Mouse (Mus musculus) neural tube, embryonic 14.5 days (tissue): ENCODE data around the gene Rabgap1. TPM values are rescaled to one million over a fixed set of nuclear protein-coding genes. Genes with fewer than 3 reads are reported as not detected.

ENCODE experiments used
- ATAC-seq: fragments of 200-750 bp; cut with Nextera tagmentation; 2 replicates; pipeline ENCODE4 v1.8.0; 2017; ENCODE audit warnings: low read depth, mild to moderate bottlenecking, moderate TSS enrichment, moderate library complexity
- H3K27ac ChIP-seq: fragments of 300-500 bp; sonication (generic); 2 replicates; pipeline ENCODE4 v1.5.1; 2014; ENCODE audit warnings: low read depth, mild to moderate bottlenecking, control low read depth, low read length, moderate library complexity, mixed read lengths
- H3K27me3 ChIP-seq: fragments of 300-500 bp; sonication (generic); 2 replicates; pipeline ENCODE4 v1.6.1; 2014; ENCODE audit warnings: low read length; ENCODE audit not compliant: control insufficient read depth, insufficient read depth
- H3K36me3 ChIP-seq: fragments of 300-500 bp; sonication (generic); 2 replicates; pipeline ENCODE4 v1.6.1; 2014; ENCODE audit warnings: low read length, mixed read lengths; ENCODE audit not compliant: control insufficient read depth, insufficient read depth
- H3K4me1 ChIP-seq: fragments of 300-500 bp; sonication (generic); 2 replicates; pipeline ENCODE4 v1.6.1; 2014; ENCODE audit warnings: low read length; ENCODE audit not compliant: control insufficient read depth, insufficient read depth
- H3K4me2 ChIP-seq: fragments of 300-500 bp; sonication (generic); 2 replicates; pipeline ENCODE4 v1.6.1; 2014; ENCODE audit warnings: mild to moderate bottlenecking, low read depth, low read length, control low read depth
- H3K4me3 ChIP-seq: fragments of 300-500 bp; sonication (generic); 2 replicates; pipeline ENCODE4 v1.5.1; 2014; ENCODE audit warnings: low read depth, low read length, control low read depth, mixed read lengths
- H3K9ac ChIP-seq: fragments of 300-500 bp; sonication (generic); replicated peaks from 2 replicates; pipeline ENCODE4 v1.6.1; 2014; ENCODE audit warnings: low read depth, mild to moderate bottlenecking, control low read depth, low read length, mixed read lengths
- H3K9me3 ChIP-seq: fragments of 300-500 bp; sonication (generic); 2 replicates; pipeline ENCODE4 v1.6.1; 2016; ENCODE audit warnings: low read length; ENCODE audit not compliant: control insufficient read depth
- WGBS: fragments of 180-500 bp; shearing (Covaris S2); extraction: QIAGEN DNeasy Blood & Tissue Kit; methylation state at CpG from one replicate; pipeline ENCODE4 v1.1.7; 2014; 5-methylcytosine and 5-hydroxymethylcytosine counted together
- polyA plus RNA-seq: library from polyadenylated mRNA; unstranded; fragments of >200 nt; fragmentation: Nextera tagmentation; extraction: Ambion mirVana; gene quantifications from 2 replicates; pipeline ENCODE4 v1.2.1, GENCODE M21; 2014

The Rabgap1 gene
- polyA plus RNA-seq, 1 experiment from 2014 or later, result 104 TPM

DNA sequence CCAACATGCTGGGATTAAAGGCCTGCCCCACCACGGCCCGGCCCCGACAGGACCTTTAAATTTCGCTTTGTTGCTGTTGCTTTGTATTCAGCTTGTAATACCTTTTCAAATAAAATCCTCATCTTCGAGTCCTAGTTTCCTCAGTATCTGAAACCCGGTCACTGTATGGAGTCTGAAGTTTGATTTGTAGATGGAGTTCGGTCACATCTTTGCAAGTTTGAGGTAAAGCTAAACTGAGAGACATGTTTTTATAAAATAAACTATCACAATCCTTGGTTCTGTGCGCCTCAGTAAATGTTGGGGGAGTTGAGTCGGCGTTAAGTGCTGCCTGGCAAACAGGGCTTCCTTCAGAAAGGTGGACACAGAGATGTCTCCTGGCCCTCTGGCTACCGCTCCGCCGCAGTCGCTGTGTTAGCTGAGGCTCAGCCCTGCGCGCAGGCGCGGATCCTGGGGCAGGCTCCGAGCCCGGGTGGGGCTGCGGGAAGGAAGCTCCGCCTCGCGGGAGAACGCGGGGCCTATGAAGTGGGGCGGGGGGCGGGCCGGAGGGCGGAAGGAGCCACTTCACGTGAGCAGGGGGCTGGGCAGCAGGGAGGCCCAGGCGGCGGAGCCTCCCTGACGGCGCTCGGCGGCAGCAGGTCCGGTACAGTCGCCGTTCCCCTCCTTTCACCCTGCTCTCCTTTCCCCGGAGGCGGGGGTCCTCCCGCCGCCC is 8.7 kb downstream of the Rabgap1 start:
- WGBS, result 8% methylated on average over 41 of the region's 44 CpGs
- no peaks in the 10 kb centered on the region for H3K9me3 ChIP-seq
- peak overlapping the region; percentile 86 for H3K27ac ChIP-seq
- ATAC-seq, result peak; percentile 97
- peak overlapping the region; percentile 82 for H3K4me2 ChIP-seq
- H3K9ac ChIP-seq, result peak overlapping the region; percentile 93
- H3K4me3 ChIP-seq, result peak overlapping the region; percentile 87
- H3K4me1 ChIP-seq, result peaks cover 9% of the 10 kb centered on the region
- no peaks in the 10 kb centered on the region for H3K27me3 ChIP-seq
- no peaks in the 10 kb centered on the region for H3K36me3 ChIP-seq

DNA sequence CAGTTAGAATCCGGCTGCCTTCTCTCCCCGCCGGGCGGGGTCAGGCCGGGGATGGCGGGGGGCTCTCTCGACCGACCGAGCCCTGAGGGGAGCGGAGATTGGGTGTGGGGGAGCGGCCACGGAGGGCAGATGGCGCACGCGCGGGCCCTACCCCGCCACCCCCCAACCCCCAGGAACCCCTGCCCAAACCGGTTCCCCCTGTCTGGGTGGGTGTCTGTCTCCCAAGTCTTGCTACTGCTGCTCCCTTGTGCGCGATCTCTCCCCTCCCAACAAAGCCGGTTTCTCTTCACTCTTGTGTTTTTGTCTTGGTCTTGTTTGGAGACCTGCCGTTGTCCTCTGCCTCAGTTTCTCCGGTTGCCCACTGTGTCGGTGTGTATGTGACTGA is 9.3 kb downstream of the Rabgap1 start:
- H3K9ac ChIP-seq, result peak overlapping the region; percentile 93
- H3K4me2 ChIP-seq, result peak overlapping the region; percentile 82
- H3K36me3 ChIP-seq, result no peaks in the 10 kb centered on the region
- peak overlapping the region; percentile 87 for H3K4me3 ChIP-seq
- WGBS, result 0% methylated on average over 17 of the region's 24 CpGs
- H3K27me3 ChIP-seq, result no peaks in the 10 kb centered on the region
- peaks cover 9% of the 10 kb centered on the region for H3K4me1 ChIP-seq
- peak overlapping the region; percentile 86 for H3K27ac ChIP-seq
- no peaks in the 10 kb centered on the region for H3K9me3 ChIP-seq
- peak; percentile 87 for ATAC-seq

DNA sequence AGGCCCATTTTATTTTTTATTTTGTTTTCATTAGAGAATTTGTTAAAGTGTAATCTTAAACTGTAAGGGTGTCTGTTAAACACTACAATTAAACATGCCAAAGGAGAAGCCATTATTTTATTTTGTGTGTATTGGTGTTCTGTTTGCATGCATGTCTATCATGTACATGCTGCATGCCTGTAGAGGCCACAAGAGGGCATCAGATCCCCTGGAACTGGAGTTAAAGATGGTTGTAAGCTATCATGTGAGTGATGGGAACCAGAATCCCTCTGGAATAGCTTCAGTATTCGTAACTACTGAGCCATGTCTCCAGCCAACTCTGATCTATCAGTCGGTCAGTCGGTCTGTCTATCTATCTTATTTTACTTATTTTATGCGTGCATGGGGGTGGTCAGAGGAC is 17.6 kb downstream of the Rabgap1 start:
- Histone ChIP-seq H3K4me1 (no peaks in the 10 kb centered on the region), H3K4me3 (no peak overlapping the region), H3K27ac (no peak overlapping the region), H3K9me3 (no peaks in the 10 kb centered on the region), H3K4me2 (no peak overlapping the region), H3K36me3 (no peaks in the 10 kb centered on the region), H3K27me3 (no peaks in the 10 kb centered on the region), H3K9ac (no peak overlapping the region)
- ATAC-seq, result no peak
- WGBS, result 92% methylated on average over 4 of the region's 4 CpGs

DNA sequence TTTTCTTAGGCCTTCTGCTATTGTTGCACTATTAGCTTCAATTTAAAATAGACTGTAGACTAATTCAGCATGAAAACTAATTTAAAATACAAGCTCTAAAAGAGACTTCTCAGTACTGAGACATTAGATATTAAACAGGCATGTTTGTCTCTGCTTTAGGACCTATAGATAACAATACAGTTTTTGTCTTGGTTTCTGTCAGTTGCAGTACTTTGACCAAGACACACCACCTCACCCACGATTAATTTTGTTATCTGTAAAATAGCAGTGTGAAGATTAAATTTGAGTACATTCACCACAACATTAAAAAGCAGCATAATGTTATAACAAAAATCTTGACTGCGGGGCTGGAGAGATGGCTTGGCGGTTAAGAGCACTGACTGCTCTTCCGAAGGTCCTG is 23.2 kb downstream of the Rabgap1 start:
- 97% methylated on average over 4 of the region's 4 CpGs for WGBS
- H3K27ac ChIP-seq, result no peak overlapping the region
- no peaks in the 10 kb centered on the region for H3K27me3 ChIP-seq
- H3K9ac ChIP-seq, result no peak overlapping the region
- no peak for ATAC-seq
- H3K36me3 ChIP-seq, result peaks cover 7% of the 10 kb centered on the region; the same call in 1 of the 2 replicates
- no peaks in the 10 kb centered on the region for H3K9me3 ChIP-seq
- H3K4me3 ChIP-seq, result no peak overlapping the region
- no peaks in the 10 kb centered on the region for H3K4me1 ChIP-seq
- no peak overlapping the region for H3K4me2 ChIP-seq

DNA sequence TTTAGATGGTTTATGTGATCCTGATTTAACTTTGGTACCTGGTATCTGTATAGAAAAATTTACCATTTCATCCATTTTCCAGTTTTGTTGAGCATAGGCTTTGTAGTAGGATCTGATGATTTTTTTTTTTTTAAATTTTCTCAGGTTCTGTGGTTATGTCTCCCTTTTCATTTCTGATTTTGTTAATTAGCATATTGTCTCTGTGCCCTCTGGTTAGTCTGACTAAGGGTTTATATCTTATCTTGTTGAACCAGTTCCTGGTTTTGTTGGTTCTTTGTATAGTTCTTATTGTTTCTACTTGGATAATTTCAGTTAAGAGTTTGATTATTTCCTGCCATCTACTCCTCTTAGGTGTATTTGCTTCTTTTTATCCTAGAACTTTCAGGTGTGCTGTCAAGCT is 36.5 kb downstream of the Rabgap1 start:
- Histone ChIP-seq H3K27me3 (no peaks in the 10 kb centered on the region), H3K9ac (no peak overlapping the region), H3K27ac (no peak overlapping the region), H3K36me3 (peaks cover 29% of the 10 kb centered on the region), H3K4me1 (no peaks in the 10 kb centered on the region), H3K9me3 (no peaks in the 10 kb centered on the region), H3K4me3 (no peak overlapping the region), H3K4me2 (no peak overlapping the region)
- ATAC-seq, result no peak

DNA sequence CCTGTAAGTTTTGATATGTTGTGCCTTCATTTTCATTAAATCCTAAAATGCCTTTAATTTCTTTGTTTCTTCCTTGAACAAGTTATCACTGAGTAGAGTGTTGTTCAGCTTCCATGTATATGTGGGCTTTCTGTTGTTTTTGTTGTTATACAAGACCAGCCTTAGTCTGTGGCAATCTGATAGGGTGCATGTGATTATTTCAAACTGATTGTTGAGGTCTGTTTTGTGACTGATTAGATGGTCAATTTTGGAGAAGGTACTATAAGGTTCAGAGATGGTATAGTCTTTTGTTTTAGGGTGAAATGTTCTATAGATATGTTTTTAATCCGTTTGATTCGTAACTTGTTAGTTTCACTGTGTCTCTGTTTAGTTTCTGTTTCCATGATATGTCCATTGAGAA is 37.0 kb downstream of the Rabgap1 start:
- H3K27ac ChIP-seq, result no peak overlapping the region
- no peak overlapping the region for H3K4me3 ChIP-seq
- no peak overlapping the region for H3K9ac ChIP-seq
- ATAC-seq, result no peak
- H3K27me3 ChIP-seq, result no peaks in the 10 kb centered on the region
- H3K4me2 ChIP-seq, result no peak overlapping the region
- H3K4me1 ChIP-seq, result no peaks in the 10 kb centered on the region
- WGBS, result 89% methylated on average over 2 of the region's 2 CpGs
- H3K36me3 ChIP-seq, result peaks cover 33% of the 10 kb centered on the region
- no peaks in the 10 kb centered on the region for H3K9me3 ChIP-seq

DNA sequence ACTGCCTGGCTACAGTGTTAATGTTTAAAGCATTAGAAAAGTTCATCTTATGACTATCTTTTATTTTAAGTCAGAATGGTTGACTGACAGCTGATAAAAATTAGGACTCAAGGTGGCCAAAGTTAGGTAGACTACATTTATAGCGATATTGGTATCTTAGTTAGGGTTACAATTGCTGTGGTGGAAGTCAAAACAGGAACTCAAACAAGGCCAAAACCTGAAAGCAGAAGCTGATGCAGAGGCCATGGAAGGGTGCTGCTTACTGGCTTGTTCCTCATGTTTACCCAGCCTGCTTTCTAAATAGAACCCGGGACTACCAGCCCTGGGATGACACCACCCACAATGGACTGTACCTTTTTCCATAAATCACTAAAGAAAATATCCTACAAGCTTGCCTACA is 41.1 kb downstream of the Rabgap1 start:
- WGBS, result 92% methylated on average over 2 of the region's 2 CpGs
- no peak overlapping the region for H3K9ac ChIP-seq
- H3K4me1 ChIP-seq, result no peaks in the 10 kb centered on the region
- no peak overlapping the region for H3K4me3 ChIP-seq
- no peak for ATAC-seq
- H3K9me3 ChIP-seq, result no peaks in the 10 kb centered on the region
- H3K27ac ChIP-seq, result no peak overlapping the region
- no peaks in the 10 kb centered on the region for H3K27me3 ChIP-seq
- H3K36me3 ChIP-seq, result peaks cover 30% of the 10 kb centered on the region
- no peak overlapping the region for H3K4me2 ChIP-seq

DNA sequence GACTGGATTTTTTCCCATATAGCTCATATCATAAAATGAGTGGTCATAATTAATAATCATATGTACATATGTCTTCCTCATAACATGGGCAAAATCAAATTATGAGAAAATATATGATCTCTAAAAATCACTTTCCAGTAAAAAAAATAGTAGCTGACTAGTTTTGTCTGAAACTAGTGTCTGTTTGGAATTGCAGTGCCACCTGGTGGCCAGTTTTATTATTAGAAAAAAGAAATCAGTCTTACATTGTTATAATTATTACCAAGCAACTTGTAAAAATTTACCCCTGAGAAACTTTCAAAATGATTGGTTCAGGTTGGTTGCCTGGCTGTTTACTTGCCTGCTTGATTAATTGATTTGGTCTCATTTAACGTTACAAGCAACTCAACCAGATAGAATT is 42.3 kb downstream of the Rabgap1 start:
- Histone ChIP-seq H3K9ac (no peak overlapping the region), H3K27ac (no peak overlapping the region), H3K4me1 (no peaks in the 10 kb centered on the region), H3K4me2 (no peak overlapping the region), H3K36me3 (peaks cover 37% of the 10 kb centered on the region), H3K27me3 (no peaks in the 10 kb centered on the region), H3K4me3 (no peak overlapping the region), H3K9me3 (no peaks in the 10 kb centered on the region)
- WGBS, result 88% methylated on average over 1 of the region's 1 CpGs
- no peak for ATAC-seq

DNA sequence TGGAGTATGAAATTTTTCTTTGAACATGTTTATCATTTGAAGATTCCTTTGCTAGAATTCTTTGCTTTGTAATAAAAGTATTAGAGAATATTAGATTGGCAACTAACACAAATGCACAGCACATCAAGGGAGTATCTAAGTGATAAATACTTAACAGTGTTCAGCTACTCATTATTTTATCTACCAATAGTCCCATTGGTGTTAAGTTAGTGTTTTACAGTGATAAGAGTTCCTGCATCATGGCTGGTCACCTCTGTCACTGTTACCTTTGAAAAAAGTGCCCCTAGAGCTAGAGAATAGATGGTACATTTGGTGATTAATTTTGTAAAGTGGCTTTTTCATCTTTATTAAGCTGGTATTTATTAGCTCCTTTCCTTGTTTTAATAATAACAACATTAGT is 43.3 kb downstream of the Rabgap1 start:
- Histone ChIP-seq H3K9ac (no peak overlapping the region), H3K36me3 (peaks cover 37% of the 10 kb centered on the region), H3K4me3 (no peak overlapping the region), H3K27me3 (no peaks in the 10 kb centered on the region), H3K27ac (no peak overlapping the region), H3K4me1 (no peaks in the 10 kb centered on the region), H3K9me3 (no peaks in the 10 kb centered on the region), H3K4me2 (no peak overlapping the region)
- ATAC-seq, result no peak
